Mouse (Mus musculus) G1E (cell line): Measurements from ENCODE around the gene Pcp4l1. TPM values are rescaled to one million over a fixed set of nuclear protein-coding genes. Genes with fewer than 3 reads are reported as not detected.

ENCODE experiments used
- ATAC-seq: 2 replicates; pipeline ENCODE4 v1.8.0; 2016; ENCODE audit warnings: mild to moderate bottlenecking; ENCODE audit not compliant: insufficient number of reproducible peaks, poor library complexity, low FRiP score, severe bottlenecking; ENCODE audit errors: extremely low read depth
- DNase-seq: peaks from one replicate; pipeline ENCODE4 v3.0.0; 2012; ENCODE audit warnings: low spot score
- H3K27me3 ChIP-seq: 2 replicates; pipeline ENCODE4 v1.6.1; 2012; ENCODE audit warnings: mild to moderate bottlenecking, low read length, inconsistent platforms; ENCODE audit not compliant: insufficient read depth
- H3K36me3 ChIP-seq: replicated peaks from 2 replicates; pipeline ENCODE3; 2012; ENCODE audit warnings: mild to moderate bottlenecking, inconsistent platforms
- H3K4me1 ChIP-seq: 2 replicates; pipeline ENCODE4 v1.6.1; 2012; ENCODE audit warnings: low read depth, low read length, inconsistent platforms, mixed read lengths; ENCODE audit not compliant: insufficient read depth
- H3K4me3 ChIP-seq: 2 replicates; pipeline ENCODE4 v1.5.1; 2012; ENCODE audit warnings: low read depth, mild to moderate bottlenecking, inconsistent platforms, low read length, moderate library complexity, mixed read lengths
- H3K9me3 ChIP-seq: replicated peaks from 2 replicates; pipeline ENCODE4 v1.6.1; 2012; ENCODE audit warnings: inconsistent platforms
- CTCF ChIP-seq: IDR thresholded peaks from 2 replicates; pipeline ENCODE4 v1.5.1; 2012; ENCODE audit warnings: low read depth, low read length, inconsistent platforms, mixed read lengths
- GATA1 ChIP-seq: IDR thresholded peaks from 2 replicates; pipeline ENCODE4 v1.6.1; 2012; ENCODE audit warnings: borderline replicate concordance, low read length, inconsistent platforms, mixed read lengths
- GATA2 ChIP-seq: IDR thresholded peaks from 2 replicates; pipeline ENCODE4 v1.6.1; 2012; ENCODE audit warnings: low read depth, low read length, inconsistent platforms, borderline replicate concordance
- POLR2AphosphoS5 ChIP-seq: IDR thresholded peaks from 2 replicates; pipeline ENCODE4 v1.6.1; 2012; ENCODE audit warnings: low read depth, low read length, inconsistent platforms; ENCODE audit not compliant: insufficient replicate concordance
- TAL1 ChIP-seq: conservative IDR thresholded peaks from 2 replicates; pipeline ENCODE4 v1.6.1; 2012; ENCODE audit warnings: low read depth, low read length, inconsistent platforms, mixed read lengths
- polyA plus RNA-seq: library from polyadenylated mRNA; stranded (reverse); fragments of >175 nt; gene quantifications from 2 replicates; pipeline ENCODE4 v1.2.3, GENCODE M21; 2012
- total RNA-seq, 2 experiments: library from RNA; stranded (forward) in 1 of 2; stranded (reverse) in 1 of 2; fragments of 200-1000 nt in 1 of 2; fragments of >200 nt in 1 of 2; fragmentation: Nextera tagmentation in 1 of 2; gene quantifications; 2 replicates each; pipeline ENCODE4 v1.2.3; 2014 to 2017

Gene Pcp4l1
- total and polyA plus RNA-seq, 3 experiments: 0.16 TPM; not detected in 2

DNA sequence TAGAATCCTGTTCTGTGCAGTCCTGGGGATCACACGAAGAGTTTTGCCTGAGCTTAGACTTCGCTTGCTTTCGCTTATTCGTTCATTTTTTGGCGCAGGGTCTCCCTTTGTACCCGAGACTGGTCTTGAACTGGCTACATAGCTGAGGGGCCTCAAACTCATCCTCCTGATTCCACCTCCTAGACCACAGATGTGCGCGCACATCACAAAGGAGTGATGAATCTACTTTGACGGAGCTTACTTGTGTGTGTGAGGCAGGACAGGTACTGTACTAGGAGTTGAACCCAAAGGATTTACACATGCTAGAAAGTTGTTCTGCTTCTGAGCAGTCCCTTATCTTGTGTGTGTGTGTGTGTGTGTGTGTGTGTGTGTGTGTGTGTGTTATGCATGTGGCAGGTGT lies 5.2 kb downstream of the Pcp4l1 start:
- Histone ChIP-seq H3K36me3 (no peaks in the 10 kb centered on the region), H3K27me3 (peaks cover 33% of the 10 kb centered on the region), H3K4me1 (peaks cover under 1% of the 10 kb centered on the region; the same call in 1 of the 2 replicates), H3K4me3 (no peak overlapping the region), H3K9me3 (no peaks in the 10 kb centered on the region)
- ATAC-seq (no peak), DNase-seq (no peak)
- TF ChIP-seq TAL1: no peak
- TF ChIP-seq POLR2AphosphoS5: no peak
- no peak for TF ChIP-seq GATA1
- TF ChIP-seq GATA2: no peak
- TF ChIP-seq CTCF: no peak

DNA sequence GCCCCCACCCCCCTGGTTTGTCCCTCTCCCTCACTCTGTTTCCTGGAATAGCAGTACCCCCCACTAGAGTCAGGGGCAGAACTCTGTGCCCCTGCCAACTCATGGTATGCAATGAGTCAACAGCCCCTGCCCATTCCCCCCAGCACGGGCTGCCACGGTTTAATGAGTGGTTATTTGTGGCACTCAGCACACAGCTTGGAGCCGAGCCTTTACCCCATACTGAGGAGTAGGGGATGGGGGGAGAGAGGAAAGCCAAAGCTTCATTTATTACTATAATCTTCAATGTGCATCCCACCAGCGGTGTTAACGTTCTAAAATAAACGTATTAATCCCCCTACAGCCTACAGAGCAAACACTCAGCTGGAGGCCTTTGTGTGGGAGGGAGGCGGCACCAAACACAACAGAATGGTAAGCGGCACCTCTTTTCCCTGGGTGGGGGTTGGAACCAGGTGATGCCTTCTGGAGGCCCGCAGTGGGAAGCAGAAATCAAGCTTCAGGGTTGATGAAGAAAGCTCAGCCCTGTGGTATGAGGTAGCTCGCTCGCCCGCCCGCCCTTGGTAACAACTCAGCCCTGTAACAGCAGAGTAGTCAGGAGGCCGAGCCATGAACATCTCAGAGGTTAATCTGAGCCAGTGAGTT lies 6.5 kb downstream of the Pcp4l1 start:
- Histone ChIP-seq H3K27me3 (peaks cover 31% of the 10 kb centered on the region), H3K36me3 (no peaks in the 10 kb centered on the region), H3K9me3 (no peaks in the 10 kb centered on the region), H3K4me1 (no peaks in the 10 kb centered on the region), H3K4me3 (no peak overlapping the region)
- no peak for TF ChIP-seq GATA1
- no peak for TF ChIP-seq GATA2
- no peak for ATAC-seq
- no peak for DNase-seq

DNA sequence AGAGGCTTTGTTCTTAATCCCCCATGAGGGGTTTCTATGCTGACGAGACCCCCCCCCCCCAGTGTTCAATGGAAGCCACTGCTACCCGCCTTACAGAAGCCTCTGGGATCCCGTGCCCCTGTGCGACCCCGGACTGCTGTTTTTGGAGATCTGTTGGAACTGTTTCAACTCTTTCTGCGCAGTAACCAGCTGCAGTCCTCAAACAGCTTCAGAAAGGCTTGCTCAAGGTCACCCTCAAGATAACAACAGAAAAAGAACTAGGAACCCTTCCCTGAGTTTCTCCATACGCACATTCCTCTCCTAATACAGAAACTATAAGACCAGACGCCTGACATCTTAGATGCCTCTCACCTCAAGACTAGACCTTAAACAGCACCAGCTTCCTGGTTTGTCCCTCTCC lies 7.0 kb downstream of the Pcp4l1 start:
- ATAC-seq: no peak
- TF ChIP-seq GATA2 (no peak), TAL1 (no peak), CTCF (no peak), POLR2AphosphoS5 (no peak), GATA1 (no peak)
- H3K4me1 ChIP-seq: no peaks in the 10 kb centered on the region

DNA sequence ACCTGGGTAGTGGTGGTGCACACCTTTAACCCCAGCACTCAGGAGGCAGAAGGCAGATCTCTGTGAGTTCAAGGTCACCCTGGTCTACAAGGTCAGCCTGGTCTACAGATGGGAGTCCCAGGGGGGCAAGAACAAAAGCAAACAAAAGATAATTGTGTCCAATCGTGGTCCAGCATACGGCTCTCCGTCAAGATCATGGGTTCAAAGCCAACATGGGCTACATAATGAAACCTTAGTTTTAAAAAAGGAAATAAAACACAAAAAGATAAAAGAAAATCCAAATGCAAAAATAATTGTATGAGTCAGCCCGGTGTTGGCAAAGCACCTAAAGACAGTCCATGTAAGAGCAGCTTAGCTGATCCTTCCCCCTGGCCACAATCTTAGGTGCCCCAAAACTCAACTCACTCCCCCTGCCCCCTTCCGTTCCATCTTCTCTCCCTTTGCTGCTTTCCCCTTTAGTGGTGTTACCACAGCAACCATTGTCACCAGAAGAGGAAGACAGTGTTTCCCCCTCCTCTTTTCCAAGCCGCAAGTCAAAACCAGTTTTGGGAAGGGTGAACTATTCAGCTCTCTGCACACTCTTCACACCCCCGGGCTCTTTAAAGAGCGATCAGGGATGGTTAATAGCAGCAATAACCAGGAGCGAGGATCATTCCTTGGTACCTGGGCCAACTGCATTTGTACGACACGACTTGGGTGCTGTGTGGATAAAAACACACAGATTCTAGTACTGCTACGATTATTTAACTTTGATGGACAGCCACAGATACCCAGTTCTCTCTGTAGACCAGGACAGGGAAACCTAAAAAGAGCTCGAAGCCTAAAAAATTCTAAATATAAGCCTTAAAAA lies 8.0 kb downstream of the Pcp4l1 start:
- TF ChIP-seq TAL1: no peak
- no peak for TF ChIP-seq GATA1
- TF ChIP-seq POLR2AphosphoS5: no peak
- TF ChIP-seq GATA2: no peak
- no peak for TF ChIP-seq CTCF
- no peak for DNase-seq
- Histone ChIP-seq H3K36me3 (no peaks in the 10 kb centered on the region), H3K4me1 (no peaks in the 10 kb centered on the region), H3K27me3 (peaks cover 23% of the 10 kb centered on the region), H3K9me3 (no peaks in the 10 kb centered on the region), H3K4me3 (no peak overlapping the region)
- ATAC-seq: no peak

More for the DNA sequence above, 7.0 kb downstream of the Pcp4l1 start:
- no peak for DNase-seq
- peaks cover 26% of the 10 kb centered on the region for H3K27me3 ChIP-seq
- no peaks in the 10 kb centered on the region for H3K9me3 ChIP-seq
- no peak overlapping the region for H3K4me3 ChIP-seq
- no peaks in the 10 kb centered on the region for H3K36me3 ChIP-seq

DNA sequence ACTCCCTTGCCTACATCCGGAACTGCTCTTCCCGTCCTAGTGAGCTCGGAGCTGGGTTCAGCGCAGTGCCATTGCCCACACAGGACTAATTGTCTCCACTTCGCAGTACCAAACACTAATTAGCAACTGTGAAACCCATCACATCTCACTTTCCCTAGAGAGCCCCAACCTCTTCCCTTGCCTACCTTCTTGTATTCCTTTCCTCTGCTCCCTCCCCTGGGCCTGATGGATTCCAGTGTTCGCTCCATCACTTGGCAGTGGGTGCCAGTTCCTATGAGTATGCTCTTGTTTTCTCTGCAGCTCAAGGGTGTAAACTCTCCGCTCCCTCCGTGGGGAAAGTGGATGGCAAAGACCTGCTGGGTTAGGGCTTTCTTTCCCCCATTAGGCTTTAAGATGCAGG lies 10.4 kb downstream of the Pcp4l1 start:
- ATAC-seq (no peak), DNase-seq (no peak)
- H3K4me1 ChIP-seq: no peaks in the 10 kb centered on the region
- no peaks in the 10 kb centered on the region for H3K9me3 ChIP-seq
- no peak overlapping the region for H3K4me3 ChIP-seq
- H3K27me3 ChIP-seq: peaks cover 19% of the 10 kb centered on the region
- no peaks in the 10 kb centered on the region for H3K36me3 ChIP-seq
- TF ChIP-seq POLR2AphosphoS5 (no peak), TAL1 (no peak), GATA1 (no peak), GATA2 (no peak)

DNA sequence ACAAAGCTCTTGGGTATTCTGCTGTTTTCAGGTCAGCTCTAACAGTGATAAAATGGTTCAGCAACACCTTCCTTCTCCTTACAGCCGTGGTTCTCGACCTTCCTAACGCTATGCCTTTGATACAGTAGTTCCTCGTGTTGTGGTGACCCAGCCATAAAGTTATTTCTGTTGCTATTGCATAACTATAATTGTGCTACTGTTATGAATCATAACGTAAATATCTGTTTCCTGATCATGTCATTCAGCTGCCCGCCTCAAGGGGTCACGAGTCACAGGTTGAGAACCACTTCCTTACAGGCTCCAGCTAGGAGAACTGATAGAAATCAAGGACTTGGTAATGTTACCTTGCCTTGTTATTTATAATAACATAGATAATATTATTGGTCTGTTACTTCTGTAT lies 11.8 kb downstream of the Pcp4l1 start:
- Histone ChIP-seq H3K27me3 (peaks cover 17% of the 10 kb centered on the region; the same call in 1 of the 2 replicates), H3K36me3 (no peaks in the 10 kb centered on the region), H3K4me1 (no peaks in the 10 kb centered on the region), H3K9me3 (no peaks in the 10 kb centered on the region), H3K4me3 (no peak overlapping the region)
- TF ChIP-seq GATA2: no peak
- TF ChIP-seq CTCF: no peak
- no peak for TF ChIP-seq POLR2AphosphoS5
- TF ChIP-seq GATA1: no peak
- no peak for TF ChIP-seq TAL1
- DNase-seq (no peak), ATAC-seq (no peak)
